Mouse (Mus musculus) spleen, postnatal 14 days (tissue): ENCODE measurements around the gene Rab3a.

Source experiments
- DNase-seq, 2 experiments: peaks; one replicate each; pipeline ENCODE4 v3.0.0; 2021 to 2022; ENCODE audit warnings: low spot score in 2 of 2

Rab3a gene

DNA sequence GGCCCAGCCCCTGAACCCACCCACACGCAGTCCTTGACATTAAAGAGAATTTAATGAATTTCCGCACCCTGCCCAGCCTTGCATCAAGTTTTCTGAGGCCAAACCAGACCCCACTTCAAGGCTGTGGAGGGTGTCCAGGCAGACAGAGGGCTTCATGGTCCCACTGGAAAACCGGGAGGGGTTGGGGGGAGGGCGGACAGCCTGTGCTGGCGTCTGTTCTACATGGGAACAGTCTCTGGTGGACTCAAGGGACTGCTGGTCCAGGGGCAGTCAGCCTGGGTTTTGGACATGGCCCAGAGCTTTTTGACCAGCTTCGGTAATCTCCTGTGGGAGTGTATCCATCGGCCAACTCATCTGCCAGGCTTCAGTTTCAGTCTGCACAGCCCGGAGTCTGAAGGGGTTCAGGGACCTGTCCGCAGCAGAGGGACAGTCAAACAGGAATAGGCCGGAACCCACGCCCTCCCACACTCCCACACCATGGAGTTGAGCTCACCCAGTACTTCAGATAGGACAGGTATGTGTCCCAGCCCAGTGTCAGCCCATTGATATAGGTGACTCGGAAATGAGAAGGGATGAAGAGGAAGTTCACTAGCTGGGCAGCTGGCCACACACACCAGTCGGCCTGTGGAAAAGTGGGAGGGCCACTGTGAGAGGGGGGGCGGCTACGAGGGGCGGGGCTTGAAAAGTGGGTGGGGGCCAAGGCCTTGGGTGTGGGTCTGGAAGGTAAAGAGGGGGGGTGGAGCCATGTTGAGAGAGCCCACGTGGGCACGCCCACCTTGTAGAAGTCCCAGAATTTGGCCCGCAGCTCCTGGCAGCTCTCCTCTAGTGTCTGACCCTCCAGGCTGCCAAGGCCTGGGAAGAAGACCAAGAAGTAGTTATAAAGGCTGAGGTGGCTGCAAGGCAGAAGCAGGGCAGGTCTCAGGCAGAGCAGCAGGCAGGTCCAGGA is 4.4 kb downstream of the Rab3a start:
- DNase-seq, result no peak

DNA sequence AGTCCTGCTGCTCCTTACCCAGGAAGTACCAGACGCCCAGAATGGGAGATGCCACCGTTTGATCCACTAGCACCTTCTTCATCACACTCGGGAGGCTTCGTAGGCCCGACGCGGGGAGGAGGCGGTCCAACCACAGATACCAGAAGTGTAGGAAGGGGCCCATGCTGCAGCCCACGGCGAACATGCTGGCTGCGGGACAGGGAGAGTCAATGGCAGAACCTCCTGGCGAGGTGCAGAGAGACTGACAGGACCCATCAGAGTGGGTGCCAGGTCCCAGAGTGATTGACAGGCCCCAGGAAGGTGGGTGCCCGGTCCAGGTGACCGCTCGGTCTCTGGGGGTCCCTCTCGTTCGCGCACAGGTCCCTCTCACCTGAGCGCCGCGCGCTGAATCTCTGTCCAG is 5.9 kb downstream of the Rab3a start:
- no peak for DNase-seq

DNA sequence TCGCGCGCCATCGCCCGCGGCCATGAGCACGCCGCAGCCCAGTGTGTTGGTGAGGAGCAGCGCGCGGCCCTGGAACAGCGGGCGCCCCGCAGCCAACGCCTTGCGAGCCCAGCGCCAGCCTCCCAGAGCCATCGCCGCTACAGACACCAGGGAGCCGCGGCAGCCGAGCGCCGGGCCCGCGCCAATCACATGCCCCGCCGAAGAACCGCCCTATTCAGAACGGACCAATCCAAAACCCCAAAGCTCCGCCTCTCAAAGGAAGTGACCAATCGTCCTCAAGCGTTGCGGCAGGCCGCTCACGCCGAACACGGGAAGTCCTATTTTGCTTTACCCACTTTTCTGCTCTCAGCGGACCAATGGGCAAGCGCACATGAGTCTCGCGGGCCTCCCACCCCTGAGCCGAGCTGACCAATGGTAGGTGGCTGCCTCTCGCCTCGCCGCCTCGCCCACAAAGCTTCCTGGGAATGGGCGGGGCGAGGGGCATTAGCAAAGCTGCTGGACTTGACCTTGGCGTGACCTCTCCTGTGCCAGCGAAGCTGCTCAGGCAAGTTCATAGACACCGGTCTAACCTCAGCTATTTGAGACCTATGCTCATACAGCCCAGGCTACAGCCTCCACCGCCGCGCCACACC is 6.4 kb downstream of the Rab3a start, which contains the start of gene Mpv17l2:
Mpv17l2 (minus strand) TSS at position 172 of the 632 bp plus-strand sequence.
- peak; percentile 90 to 91 for DNase-seq

DNA sequence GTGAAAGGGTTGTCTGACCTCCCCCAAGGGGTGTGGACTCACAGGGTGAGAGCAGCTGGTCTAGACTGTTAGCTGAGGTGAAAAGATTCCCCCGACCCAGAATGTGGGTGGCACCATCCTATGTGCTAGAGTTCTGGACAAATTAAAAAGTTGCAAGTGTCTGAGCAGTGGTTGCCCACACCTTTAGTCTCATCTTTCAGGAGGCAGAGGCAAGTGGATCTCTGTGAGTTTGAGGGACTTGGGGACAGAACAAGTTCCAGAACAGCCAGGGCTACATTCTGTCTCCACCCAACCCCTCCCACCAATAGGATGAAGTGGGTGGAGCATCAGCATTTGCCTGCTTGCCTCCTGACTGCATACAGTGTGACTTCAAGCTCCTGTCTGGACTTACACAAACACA is 7.6 kb downstream of the Rab3a start:
- DNase-seq, result no peak

DNA sequence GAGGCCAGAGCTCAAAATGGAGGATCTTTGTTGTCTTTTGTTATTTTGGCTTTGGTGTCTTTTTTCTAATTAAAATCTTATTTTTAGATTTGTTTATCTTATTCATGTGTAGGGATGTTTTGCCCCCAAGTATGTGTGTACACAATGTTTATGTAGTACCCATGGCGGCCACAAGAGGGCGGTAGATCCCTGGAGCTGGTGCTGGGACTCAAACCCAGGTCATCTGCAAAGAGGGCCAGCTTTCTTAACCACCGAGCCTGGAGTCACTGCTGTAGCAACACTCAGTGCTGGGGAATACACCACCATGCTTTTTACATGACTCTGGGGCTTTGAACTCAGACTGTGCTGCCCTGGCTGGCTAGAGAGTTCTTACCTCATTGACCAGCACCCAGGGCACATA is 8.9 kb downstream of the Rab3a start:
- peak; percentile 64 to 84 for DNase-seq

DNA sequence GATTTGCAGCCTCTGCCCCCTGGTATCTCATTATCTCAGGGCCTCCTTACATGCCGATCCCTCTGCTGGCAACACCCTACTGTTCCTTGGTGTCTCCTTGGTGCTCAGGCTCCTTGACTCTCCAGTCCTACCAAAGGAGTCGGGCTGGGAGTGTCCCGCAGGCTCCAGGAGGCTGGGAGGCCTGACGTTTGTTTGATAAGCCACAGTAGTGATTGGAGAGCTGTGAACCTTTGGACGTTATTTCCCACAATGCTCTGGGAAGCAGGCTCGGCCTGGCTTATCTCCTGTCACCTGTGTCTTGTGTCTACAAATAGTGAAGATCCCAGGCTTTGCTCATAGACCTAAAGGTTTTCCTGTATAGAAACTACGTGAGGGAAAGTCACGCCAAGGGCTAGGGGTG is 9.5 kb downstream of the Rab3a start:
- DNase-seq, result no peak

DNA sequence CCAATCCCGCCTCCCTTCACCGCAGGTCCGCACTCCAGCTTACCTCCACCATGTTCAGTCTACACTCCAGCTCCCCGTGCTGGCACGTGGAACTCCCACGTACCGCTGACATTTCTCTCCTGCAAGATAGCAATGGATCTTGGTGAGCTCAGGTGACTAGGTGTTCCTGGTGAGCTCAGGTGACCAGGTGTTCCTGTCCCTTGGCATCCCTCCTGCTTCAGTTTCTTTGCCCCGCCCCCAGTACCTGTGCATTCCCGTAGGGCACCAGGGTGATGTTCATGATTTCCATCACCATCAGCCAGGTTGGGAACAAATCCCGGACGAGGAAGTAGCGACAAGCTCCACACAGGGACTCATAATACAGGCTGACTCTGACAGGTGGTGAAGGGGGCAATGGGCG is 10.2 kb downstream of the Rab3a start:
- DNase-seq, result no peak

DNA sequence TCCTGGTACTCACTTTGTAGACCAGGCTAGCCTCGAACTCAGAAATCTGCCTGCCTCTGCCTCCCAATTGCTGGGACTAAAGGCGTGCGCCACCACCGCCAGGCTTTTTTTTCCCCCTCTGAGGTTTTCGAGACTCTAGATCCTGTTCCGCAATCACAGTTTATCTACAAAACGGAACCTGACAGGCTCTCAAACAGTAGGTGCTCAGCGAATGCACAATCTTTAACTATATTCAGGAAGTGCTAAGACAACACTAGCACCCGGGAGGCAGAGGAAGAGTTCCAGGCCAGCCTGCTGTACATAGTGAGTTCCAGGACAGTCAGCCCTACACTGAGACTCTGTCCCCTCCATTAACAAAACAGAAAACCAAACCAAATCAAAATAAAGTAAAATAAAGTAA is 10.8 kb downstream of the Rab3a start:
- no peak for DNase-seq

DNA sequence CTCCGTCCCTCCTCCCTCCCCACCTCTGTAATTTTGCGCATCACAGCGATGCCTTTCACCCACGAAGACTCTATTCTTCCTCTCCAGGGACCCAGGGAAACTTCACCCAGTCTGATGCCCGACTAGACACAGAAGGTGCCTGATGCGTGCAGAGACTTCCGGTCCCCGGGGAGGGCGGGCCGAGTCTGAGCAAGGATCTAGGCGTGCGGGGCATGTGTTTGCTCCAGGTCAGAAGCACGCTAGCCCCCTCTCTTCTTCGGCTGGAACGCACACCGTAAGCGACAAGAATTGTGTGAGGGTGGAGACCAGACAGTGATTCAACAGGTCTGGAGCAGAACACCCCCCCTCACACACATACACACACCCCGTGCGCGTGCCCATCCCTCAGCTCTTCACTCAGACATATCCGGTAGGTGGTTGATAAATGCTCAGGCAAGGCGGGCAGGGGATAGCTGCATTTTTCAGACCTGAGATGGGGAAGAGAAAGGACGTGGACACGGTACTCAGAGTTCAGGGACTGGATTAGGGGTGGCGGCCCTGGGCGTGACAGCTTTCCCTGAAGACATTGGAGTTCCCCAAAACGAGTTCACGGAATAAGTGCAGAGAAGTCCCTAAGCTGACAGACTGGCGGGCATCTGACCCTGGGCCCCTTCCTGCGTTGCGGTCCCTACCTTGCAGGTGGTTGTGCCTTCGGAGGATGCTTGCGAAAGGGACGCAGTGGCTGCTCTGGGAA is 11.5 kb downstream of the Rab3a start:
- DNase-seq, result peak; percentile 54 to 73

DNA sequence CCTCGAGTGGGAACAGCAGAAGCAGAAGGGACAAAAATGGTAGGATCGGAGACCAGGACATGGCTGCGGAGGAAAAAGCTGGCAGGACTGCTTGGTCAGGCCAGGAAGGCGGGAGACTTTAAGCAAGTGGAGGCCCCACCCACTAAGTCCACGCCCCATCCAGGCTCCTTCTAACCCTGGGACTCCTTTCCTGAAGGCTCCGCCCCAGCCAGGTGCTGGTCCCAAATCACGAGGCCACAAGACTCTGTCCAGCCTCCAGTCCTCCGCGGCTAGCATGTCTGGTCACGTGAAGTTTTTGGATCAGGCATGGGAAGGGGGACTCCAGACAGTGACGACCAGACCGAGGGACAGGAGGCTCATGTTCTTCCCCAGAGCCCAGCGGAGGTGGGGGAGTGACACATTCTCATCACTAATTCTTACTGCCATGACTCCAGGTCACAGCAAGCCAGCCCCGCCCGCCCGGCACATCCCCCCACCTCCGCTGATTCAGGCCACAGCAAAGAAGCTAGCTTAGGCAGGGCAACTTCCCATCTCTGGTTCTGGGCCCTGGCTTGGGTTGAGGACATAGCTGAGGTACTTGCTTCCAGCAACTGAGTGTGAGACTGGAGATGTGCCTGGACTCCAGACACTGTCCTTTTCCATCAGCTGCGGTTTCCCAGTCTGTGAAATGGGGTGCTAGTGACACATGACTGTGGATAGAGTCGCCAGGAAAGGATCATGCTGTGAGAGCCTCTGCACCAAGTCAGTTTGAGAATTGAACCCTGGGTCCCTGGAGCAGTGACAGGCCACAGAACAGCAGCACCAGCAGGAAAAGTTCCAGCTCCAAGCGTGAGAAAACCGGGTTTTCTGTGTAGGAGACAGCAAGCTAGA is 12.3 kb downstream of the Rab3a start:
- peak; percentile 55 to 65 for DNase-seq

DNA sequence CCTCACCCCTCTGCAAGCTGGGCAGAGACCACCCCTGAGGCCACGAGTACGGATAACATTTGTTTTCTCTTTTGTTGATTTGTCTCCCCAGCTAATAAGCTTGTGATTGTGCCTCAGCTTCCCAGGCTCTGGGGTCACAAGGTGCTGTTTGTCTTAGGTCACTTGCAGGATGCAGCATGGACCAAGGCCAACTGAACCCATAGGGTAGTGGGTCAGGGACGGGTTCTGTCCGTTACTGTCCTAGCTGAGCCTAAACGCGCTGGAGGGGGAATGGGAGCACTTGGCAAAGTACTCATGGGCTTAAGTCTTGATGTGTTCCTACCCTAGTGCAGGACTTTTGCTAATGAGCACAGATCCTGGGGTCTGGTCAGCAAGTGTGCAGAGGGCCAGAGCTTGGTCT is 13.0 kb downstream of the Rab3a start:
- no peak for DNase-seq

DNA sequence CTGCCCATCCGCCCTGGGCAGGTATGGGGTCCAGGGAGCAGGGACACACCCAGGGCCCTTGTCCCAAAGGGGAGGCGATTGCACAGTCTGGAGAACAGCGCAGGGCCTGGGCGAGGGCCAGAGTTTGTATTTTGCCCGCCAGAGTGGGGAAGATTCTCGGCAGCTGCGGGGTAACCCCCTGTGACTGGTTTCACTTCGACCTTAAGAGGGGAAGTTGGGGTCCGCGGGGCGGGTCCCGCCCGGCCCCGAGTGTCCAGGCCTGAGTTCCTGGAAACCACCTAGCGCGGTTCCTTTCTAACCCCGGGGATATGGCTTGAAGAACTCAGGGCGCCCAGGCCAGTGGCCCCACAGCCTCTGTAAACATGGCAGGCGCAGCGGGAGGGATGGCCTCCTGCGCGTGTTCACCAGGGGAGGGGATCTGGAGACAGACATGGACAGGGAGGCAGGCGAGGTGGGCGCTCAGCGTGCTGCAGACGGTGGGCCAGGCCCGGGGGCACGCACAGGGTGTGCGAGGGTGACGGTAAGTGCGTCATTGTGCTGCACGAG is 13.8 kb downstream of the Rab3a start:
- DNase-seq, result peak; percentile 51 to 67

DNA sequence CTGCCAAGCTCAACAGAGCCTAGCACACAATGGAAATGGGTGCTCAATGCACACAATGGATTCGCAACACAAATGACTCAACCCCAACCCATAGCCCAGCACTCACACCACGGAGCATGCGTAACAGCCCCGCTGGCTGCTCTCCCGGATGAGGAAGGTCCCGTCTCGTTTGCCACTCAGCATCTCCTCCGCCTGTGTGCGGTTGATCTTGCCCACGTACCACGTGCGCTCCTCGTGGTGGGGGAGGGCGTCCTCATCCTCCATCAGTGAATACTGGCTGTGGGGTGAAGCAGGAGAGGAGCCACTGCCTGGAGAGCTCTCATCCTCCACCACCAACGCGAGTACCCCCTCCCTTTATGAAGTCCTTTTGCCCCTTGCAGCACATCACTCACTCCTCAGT is 14.5 kb downstream of the Rab3a start:
- DNase-seq, result no peak

DNA sequence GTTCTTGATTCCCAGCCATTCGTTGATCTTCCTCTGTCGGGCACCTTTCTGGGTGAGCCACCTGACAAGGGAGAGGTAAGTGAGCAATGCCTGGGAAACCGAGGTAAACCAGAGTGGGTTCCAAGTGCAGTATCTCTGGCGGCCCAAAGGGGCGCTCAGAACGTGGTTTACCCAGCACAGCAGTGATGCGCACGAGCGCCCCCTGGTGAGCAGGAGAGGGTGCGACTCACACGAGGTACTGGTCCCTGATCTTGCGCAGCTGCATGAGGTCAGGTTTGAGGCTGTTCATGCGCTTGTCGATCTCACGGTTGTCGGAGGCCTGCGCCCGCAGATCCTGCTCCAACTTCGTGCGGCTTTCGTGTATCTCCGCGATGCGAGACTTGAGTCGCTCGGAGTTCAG is 14.9 kb downstream of the Rab3a start:
- peak; percentile 95 to 99 for DNase-seq

DNA sequence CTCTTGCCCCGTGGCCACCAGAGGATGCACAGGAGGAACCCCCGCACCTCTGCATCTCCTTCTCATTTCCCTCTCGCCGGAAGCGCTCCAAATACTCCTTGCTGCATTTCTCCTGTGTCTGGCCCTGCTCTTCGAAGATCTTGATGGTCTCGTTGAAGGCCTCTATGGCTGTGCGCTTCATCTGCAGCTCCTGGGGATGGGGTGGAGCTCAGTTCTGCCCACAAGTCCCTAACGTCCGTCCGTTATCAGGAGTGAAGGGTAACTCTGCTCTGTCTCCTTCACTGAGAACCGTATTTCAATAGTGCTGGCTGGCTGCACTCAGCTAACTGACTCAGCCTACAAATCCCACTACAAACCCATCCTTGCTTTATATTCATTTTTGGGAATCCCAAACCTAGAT is 15.4 kb downstream of the Rab3a start:
- no peak for DNase-seq

DNA sequence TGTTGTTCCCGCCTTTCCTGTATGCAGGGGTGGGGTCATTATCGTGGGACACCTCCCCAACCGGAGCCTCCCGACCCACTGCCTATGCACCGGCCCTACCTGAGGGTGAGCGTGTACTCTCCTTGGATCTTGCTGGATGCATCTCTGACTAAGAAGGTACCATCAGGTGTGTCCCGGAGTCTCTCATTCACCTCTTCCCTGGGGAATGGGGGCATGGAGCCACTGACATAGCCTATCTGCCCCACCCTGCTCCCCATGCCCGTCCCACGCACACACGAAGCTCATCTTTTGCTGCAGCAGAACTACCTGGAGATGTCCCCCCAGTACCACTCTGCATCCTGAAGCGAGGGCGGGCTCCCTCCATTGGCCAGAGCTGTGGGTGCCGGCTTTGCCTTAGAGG is 16.3 kb downstream of the Rab3a start:
- DNase-seq, result no peak

DNA sequence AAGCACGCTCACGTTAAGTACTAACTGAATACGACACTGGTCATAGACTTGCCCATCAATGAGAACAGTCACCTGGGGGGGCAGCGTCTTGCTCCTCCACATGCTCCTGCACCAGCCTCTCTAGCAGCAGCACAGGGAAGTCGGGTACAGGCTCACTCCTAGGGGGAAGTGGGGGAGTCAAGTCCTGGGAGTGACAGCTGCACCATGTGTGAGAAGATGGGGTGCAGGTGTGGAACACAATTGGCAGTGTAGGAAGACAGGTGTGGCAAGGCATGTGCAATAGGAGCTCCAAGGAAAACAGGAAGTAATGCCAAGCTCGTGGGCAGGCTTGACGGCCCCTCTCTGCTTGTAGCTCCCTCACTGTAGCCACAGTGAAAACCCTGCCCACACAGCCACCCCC is 16.7 kb downstream of the Rab3a start:
- DNase-seq, result no peak

DNA sequence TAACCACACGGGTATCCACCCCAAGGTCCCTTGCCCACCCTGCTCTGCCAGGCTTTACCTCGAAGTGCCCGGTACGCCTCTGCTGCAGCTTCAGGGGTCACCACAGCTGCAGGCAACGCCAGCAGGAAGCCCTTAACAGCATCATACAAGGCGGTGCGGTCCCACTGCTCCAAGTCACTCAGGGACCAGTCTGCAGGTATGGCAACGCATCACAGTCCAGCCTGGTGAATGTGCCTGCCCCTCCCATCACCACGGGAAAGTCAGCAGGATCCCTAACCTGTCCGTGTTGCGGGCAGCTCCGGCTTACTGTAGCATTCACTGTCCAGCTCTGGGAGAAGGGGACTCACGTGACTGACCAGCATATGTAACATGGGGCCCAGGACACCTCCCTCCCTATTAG is 17.6 kb downstream of the Rab3a start:
- no peak for DNase-seq

DNA sequence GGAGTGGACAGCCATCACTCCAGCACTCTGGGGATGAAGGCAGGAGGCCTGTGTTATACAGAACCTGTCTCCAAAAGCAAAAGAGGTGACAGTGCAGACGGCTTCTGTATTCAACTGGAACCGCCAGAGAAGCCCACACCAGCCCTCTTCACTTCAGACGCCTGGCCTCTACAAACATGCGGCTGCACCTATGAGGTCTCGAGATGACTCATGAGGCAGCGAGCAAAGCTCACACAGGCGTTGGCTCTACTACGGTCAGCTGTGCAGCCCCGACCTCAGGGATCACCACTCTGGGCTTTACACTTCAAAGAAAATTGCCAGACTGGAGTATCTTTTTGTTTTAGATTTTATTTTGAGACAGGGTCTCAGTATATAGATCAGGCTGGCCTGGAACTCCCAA is 18.4 kb downstream of the Rab3a start:
- no peak for DNase-seq

DNA sequence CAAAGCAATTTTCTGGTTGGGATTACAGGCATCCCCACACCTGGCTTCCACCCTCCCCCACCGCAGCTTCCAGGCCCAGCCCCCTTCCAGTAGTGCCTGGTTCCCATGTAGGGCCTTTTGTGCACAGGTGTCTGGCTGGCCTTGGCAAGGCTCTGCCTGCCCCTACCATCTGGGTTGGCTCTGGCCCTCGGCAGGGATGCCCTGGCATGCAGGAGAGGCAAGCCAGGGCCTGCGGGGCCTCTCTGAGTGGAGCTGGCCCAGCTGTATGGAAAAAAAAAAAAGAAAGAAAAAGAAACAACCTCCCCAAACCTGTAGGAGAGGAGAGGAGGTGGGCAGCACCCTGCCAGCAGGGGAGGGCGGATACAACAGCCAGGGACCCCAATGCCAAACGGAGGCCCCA is 18.9 kb downstream of the Rab3a start:
- DNase-seq, result no peak

DNA sequence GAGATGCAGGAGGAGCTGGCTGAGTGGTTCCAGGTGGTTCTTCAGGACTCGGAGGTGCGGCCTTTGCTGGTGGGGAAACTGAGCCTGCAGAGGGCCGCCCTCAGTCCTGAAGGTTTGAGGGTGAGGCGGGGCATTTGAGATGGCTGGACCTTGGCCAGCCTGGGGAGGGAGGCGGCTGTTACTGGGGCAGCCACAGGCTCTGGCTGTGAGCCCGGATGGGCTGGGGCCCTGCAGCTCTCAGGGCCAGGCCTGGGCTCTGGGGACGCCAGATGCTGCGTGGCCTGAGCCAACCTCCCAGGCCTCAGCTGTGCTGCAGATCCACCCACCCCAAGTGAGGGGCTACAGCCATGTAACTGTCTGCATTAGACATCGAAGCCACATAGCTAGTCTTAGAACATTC is 19.4 kb downstream of the Rab3a start:
- DNase-seq, result no peak
